Mouse (Mus musculus) lung, postnatal 0 days (tissue): ENCODE measurements around the gene Casp12. TPM values are rescaled to one million over a fixed set of nuclear protein-coding genes. Genes with fewer than 3 reads are reported as not detected.

Experiments used
- ATAC-seq: fragments of 200-750 bp; cut with Nextera tagmentation; 2 replicates; pipeline ENCODE4 v1.8.0; 2017; ENCODE audit warnings: moderate library complexity
- DNase-seq: peaks from one replicate; pipeline ENCODE4 v3.0.0-alpha.2; 2016; ENCODE audit warnings: low spot score
- H3K27ac ChIP-seq: fragments of 300-500 bp; sonication (generic); 2 replicates; pipeline ENCODE4 v1.5.1; 2014; ENCODE audit warnings: antibody characterized with exemption, mild to moderate bottlenecking, low read length, mixed read lengths
- H3K27me3 ChIP-seq: fragments of 300-500 bp; sonication (generic); replicated peaks from 2 replicates; pipeline ENCODE4 v1.6.1; 2014; ENCODE audit warnings: low read length, mixed read lengths; ENCODE audit not compliant: insufficient read depth
- H3K36me3 ChIP-seq: fragments of 300-500 bp; sonication (generic); 2 replicates; pipeline ENCODE4 v1.6.1; 2014; ENCODE audit warnings: low read length, mixed read lengths; ENCODE audit not compliant: insufficient read depth
- H3K4me1 ChIP-seq: fragments of 300-500 bp; sonication (generic); 2 replicates; pipeline ENCODE4 v1.6.1; 2014; ENCODE audit warnings: antibody characterized with exemption, low read depth, low read length, mixed read lengths; ENCODE audit not compliant: insufficient read depth
- H3K4me2 ChIP-seq: fragments of 300-500 bp; sonication (generic); replicated peaks from 2 replicates; pipeline ENCODE4 v1.6.1; 2014; ENCODE audit warnings: low read depth, mild to moderate bottlenecking, low read length, moderate library complexity, mixed read lengths
- H3K4me3 ChIP-seq: fragments of 300-500 bp; sonication (generic); 2 replicates; pipeline ENCODE4 v1.5.1; 2014; ENCODE audit warnings: low read depth, low read length
- H3K9ac ChIP-seq: fragments of 300-500 bp; sonication (generic); replicated peaks from 2 replicates; pipeline ENCODE4 v1.6.1; 2014; ENCODE audit warnings: low read depth, mild to moderate bottlenecking
- H3K9me3 ChIP-seq: fragments of 300-500 bp; sonication (generic); 2 replicates; pipeline ENCODE4 v1.6.1; 2016; ENCODE audit warnings: low read length, mixed read lengths
- CTCF ChIP-seq: IDR thresholded peaks from 2 replicates; pipeline ENCODE4 v1.5.1; 2016; ENCODE audit warnings: antibody characterized with exemption, mild to moderate bottlenecking
- EP300 ChIP-seq: IDR thresholded peaks from 2 replicates; pipeline ENCODE4 v1.6.1; 2016; ENCODE audit warnings: antibody characterized with exemption, mild to moderate bottlenecking, control low read depth
- WGBS: fragments of 180-500 bp; shearing (Covaris S2); extraction: QIAGEN DNeasy Blood & Tissue Kit; methylation state at CpG from one replicate; pipeline ENCODE4 v1.1.7; 2014; 5-methylcytosine and 5-hydroxymethylcytosine counted together
- polyA plus RNA-seq: library from polyadenylated mRNA; unstranded; fragments of >200 nt; fragmentation: Nextera tagmentation; extraction: Ambion mirVana; gene quantifications from 2 replicates; pipeline ENCODE4 v1.2.1, GENCODE M21; 2015

Gene Casp12
- polyA plus RNA-seq, 1 experiment from 2014 or later = 2.9 TPM

- H3K9ac ChIP-seq = no peak overlapping the region
- no peak overlapping the region for H3K4me3 ChIP-seq
- no peaks in the 10 kb centered on the region for H3K4me1 ChIP-seq
- DNase-seq (no peak), ATAC-seq (no peak)
- 60% methylated on average over 4 of the region's 4 CpGs for WGBS
- TF ChIP-seq CTCF = no peak
- no peak for TF ChIP-seq EP300
- H3K36me3 ChIP-seq = no peaks in the 10 kb centered on the region
- no peak overlapping the region for H3K4me2 ChIP-seq
- no peak overlapping the region for H3K27ac ChIP-seq
- no peaks in the 10 kb centered on the region for H3K9me3 ChIP-seq
- no peaks in the 10 kb centered on the region for H3K27me3 ChIP-seq
Observed at GRCm38 (mm10) chr9:5311435-5311834, 33.8 kb upstream of the Casp12 start.

- no peaks in the 10 kb centered on the region for H3K4me1 ChIP-seq
- ATAC-seq (no peak), DNase-seq (no peak)
- no peak overlapping the region for H3K4me3 ChIP-seq
- WGBS = 57% methylated on average over 3 of the region's 3 CpGs
- no peak overlapping the region for H3K4me2 ChIP-seq
- TF ChIP-seq CTCF (no peak), EP300 (no peak)
- H3K27ac ChIP-seq = no peak overlapping the region
- no peaks in the 10 kb centered on the region for H3K27me3 ChIP-seq
- H3K36me3 ChIP-seq = no peaks in the 10 kb centered on the region
- H3K9ac ChIP-seq = no peak overlapping the region
- H3K9me3 ChIP-seq = no peaks in the 10 kb centered on the region
Observed at GRCm38 (mm10) chr9:5328204-5328603, 17.0 kb upstream of the Casp12 start.

- Histone ChIP-seq H3K27ac (no peak overlapping the region), H3K9me3 (no peaks in the 10 kb centered on the region), H3K36me3 (no peaks in the 10 kb centered on the region), H3K27me3 (no peaks in the 10 kb centered on the region), H3K9ac (no peak overlapping the region), H3K4me1 (no peaks in the 10 kb centered on the region), H3K4me2 (no peak overlapping the region), H3K4me3 (no peak overlapping the region)
- DNase-seq (no peak), ATAC-seq (no peak)
- TF ChIP-seq EP300 (no peak), CTCF (no peak)
Observed at GRCm38 (mm10) chr9:5332441-5332840, 12.8 kb upstream of the Casp12 start.

GRCm38 (mm10) chr9:5333422-5333821 is 11.8 kb upstream of the Casp12 start:
- Histone ChIP-seq H3K4me3 (no peak overlapping the region), H3K9me3 (no peaks in the 10 kb centered on the region), H3K4me1 (no peaks in the 10 kb centered on the region), H3K27ac (no peak overlapping the region), H3K27me3 (no peaks in the 10 kb centered on the region), H3K9ac (no peak overlapping the region), H3K4me2 (no peak overlapping the region), H3K36me3 (no peaks in the 10 kb centered on the region)
- 81% methylated on average over 1 of the region's 1 CpGs for WGBS
- TF ChIP-seq EP300 (no peak), CTCF (no peak)
- DNase-seq (no peak), ATAC-seq (no peak)

- Histone ChIP-seq H3K9me3 (no peaks in the 10 kb centered on the region), H3K4me2 (no peak overlapping the region), H3K27me3 (no peaks in the 10 kb centered on the region), H3K4me1 (no peaks in the 10 kb centered on the region), H3K4me3 (no peak overlapping the region), H3K27ac (no peak overlapping the region), H3K36me3 (no peaks in the 10 kb centered on the region), H3K9ac (no peak overlapping the region)
- WGBS = 56% methylated on average over 1 of the region's 1 CpGs
- ATAC-seq (no peak), DNase-seq (no peak)
- TF ChIP-seq EP300 (no peak), CTCF (no peak)
Observed at GRCm38 (mm10) chr9:5343092-5343491, 2.1 kb upstream of the Casp12 start.

GRCm38 (mm10) chr9:5344090-5344489 is 1.1 kb upstream of the Casp12 start:
- no peak overlapping the region for H3K4me3 ChIP-seq
- WGBS = 82% methylated on average over 4 of the region's 4 CpGs
- H3K27me3 ChIP-seq = no peaks in the 10 kb centered on the region
- ATAC-seq = no peak
- no peaks in the 10 kb centered on the region for H3K36me3 ChIP-seq
- no peak overlapping the region for H3K4me2 ChIP-seq
- no peak for TF ChIP-seq CTCF
- no peak for TF ChIP-seq EP300
- H3K9me3 ChIP-seq = no peaks in the 10 kb centered on the region
- no peak overlapping the region for H3K27ac ChIP-seq
- no peaks in the 10 kb centered on the region for H3K4me1 ChIP-seq
- DNase-seq = no peak
- no peak overlapping the region for H3K9ac ChIP-seq

- no peak for ATAC-seq
- H3K36me3 ChIP-seq = no peaks in the 10 kb centered on the region
- 77% methylated on average over 4 of the region's 4 CpGs for WGBS
Observed at GRCm38 (mm10) chr9:5347381-5347780, 2.2 kb downstream of the Casp12 start.

More at GRCm38 (mm10) chr9:5347381-5347780, 2.2 kb downstream of the Casp12 start:
- Histone ChIP-seq H3K27me3 (no peaks in the 10 kb centered on the region), H3K9me3 (no peaks in the 10 kb centered on the region), H3K4me1 (no peaks in the 10 kb centered on the region), H3K27ac (no peak overlapping the region), H3K9ac (no peak overlapping the region), H3K4me3 (no peak overlapping the region), H3K4me2 (no peak overlapping the region)
- no peak for DNase-seq
- no peak for TF ChIP-seq CTCF
- no peak for TF ChIP-seq EP300
